Mouse (Mus musculus) lung, postnatal 0 days (tissue): Measurements from ENCODE around the gene Agap3.

ENCODE experiments used
- CTCF ChIP-seq: IDR thresholded peaks from 2 replicates; pipeline ENCODE4 v1.5.1; 2016; ENCODE audit warnings: antibody characterized with exemption, mild to moderate bottlenecking
- EP300 ChIP-seq: IDR thresholded peaks from 2 replicates; pipeline ENCODE4 v1.6.1; 2016; ENCODE audit warnings: antibody characterized with exemption, mild to moderate bottlenecking, control low read depth

- TF ChIP-seq CTCF (no peak), EP300 (no peak)
Observed at GRCm38 (mm10) chr5:24497526-24497925, 45.5 kb downstream of the Agap3 start.
